Mouse (Mus musculus): ENCODE results near the gene Orm3.

Gene Orm3

DNA sequence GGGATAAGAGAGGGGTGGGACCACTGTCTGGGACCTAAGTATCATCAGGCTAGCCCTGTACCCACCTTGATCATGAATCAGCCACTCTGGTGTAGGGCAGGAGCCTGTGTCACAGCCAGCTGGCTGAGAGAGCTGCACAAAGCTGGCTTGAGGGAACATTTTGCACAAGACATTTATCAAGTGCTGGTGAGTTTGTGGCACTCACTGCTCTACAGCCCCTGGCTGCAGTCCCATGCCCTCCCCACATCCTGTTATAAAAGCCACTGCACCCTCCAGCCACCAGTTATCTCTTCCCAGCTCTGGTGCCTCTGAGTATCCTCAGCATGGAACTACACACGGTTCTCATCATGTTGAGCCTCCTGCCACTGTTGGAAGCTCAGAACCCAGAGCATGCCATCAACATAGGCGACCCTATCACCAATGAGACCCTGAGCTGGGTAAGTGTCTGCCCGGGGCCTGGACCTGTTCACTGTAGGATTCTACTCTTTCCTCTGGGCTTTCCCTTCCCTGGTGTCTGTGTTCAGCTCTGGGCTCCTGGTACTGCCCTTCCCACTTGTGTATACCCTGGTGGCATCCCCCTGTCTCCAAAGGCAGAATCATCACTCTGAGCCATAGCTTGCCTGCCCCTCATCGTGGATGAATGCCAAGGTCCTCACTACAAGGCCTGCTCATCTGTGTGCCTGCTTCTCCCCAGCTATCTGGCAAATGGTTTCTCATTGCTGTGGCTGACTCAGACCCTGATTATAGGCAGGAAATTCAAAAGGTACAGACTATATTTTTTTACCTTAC, at the start of gene Orm3:
TSS of gene Orm3 (plus strand) at position 286 of the 789 bp plus-strand sequence.
- peak; percentile 32 for DNase-seq (ENCODE audit: inconsistent ontology term)

DNA sequence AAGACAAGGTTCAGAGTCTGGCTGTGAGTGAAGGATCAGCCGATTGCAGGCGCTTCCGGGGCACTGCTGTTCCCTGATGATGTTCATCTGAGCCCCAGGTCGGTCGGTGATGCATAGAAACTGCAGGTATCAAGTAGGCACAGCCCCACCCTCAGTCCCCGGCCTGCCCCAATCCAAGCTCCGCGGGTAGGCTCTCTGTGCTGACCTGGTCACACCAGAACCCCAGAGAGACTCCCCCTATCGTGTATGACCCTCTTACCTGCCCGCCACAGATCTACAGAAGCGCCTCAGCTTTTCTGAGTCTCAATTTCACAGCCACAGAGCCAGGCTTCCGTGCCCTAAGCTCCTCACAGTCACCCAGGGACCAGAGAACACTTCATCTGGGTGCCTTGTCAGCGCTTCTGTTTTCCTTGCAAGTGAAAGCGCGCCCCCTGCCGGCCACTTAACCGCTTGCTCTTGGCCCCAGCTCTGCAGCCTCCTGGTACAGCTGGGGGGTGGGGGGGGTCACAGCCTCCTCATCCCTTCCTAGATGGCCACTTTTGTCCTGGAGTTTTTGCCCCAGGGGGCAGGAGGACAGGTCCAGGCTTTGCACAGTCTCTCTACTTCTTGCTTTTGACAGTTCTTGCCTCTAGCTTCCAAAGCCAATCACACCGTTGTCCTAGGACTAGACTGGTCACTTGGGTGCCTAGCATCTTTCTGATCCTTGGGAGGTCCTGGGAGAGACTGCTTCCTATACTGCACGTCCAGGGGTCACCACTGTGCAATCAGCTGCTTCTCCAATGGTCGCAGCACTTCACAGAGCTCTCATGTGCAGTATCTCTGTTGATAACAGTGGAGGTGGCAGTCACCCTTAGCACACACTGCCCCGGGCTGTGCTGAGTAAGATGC, 48.5 kb upstream of the Orm3 start:
- DNase-seq (ENCODE audit: inconsistent ontology term): peak; percentile 90

DNA sequence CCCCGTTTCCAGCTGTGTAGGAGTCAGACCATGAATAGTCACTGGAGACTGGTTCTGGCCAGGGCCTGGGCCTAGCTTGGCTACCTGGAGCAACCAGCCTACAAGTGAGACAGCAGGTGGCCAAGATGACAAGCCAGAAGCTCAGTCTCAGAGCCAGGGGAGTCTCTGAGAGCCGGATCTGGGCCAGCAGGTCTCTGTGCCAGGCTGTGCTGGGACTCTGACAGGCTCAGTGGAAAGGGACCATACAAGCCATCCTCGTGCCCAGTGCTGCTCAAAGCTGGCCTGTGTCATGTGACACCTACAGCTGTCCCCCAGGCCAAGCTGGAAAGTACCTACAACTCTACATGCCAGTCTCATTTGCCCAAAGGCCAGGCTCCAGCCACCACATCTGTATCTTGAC, 47.6 kb upstream of the Orm3 start:
- DNase-seq (ENCODE audit: inconsistent ontology term): no peak

DNA sequence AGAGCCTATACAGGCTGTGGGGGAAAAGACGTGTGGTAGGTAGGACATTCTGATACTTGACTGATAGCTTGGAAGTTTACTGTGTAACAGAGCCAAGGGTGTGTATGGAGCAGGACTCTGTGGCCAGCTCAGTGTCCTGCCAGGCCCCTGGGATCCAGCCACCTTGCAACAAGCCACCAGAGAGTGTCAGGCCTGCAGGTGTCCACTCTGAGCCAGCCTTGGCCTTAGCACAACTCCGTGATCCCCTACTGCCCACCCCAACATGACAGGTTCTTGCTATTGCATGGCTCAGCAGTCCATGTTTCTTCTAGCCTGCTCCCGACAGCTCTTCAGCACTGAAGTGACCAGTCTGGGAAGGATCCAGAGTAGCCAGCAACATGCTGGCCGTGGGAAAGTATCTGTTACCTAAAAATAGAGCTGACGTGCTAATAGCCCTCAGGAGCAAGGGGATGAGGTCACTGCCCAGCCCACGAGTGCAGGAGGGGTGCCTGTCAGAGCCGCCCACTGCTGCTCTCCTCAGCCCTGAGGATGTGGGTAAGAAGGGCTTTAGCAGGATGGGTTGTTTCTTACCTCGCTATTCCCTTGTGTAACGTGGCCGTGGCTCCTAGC, 45.6 kb upstream of the Orm3 start:
- DNase-seq (ENCODE audit: inconsistent ontology term): peak; percentile 49

DNA sequence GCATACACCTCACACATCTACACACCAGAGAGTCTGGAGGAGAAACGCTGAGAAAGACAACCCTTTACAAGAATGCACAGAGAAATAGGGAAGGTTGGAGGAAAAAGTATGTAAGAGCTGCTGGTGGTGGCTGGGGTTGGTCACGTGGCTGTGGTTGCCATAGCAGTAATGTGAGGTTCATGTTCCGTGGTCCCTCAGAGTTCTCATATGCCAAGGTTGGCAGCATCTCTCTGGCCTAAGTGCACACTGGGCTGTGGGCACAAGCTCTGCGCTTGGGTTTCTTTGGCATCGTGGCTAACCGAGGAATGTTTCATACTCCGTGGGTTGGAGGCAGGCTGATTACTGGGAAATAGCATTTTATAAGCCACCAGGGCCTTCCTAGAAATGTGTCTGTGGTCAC, 44.5 kb upstream of the Orm3 start:
- peak; percentile 56 for DNase-seq (ENCODE audit: inconsistent ontology term)

DNA sequence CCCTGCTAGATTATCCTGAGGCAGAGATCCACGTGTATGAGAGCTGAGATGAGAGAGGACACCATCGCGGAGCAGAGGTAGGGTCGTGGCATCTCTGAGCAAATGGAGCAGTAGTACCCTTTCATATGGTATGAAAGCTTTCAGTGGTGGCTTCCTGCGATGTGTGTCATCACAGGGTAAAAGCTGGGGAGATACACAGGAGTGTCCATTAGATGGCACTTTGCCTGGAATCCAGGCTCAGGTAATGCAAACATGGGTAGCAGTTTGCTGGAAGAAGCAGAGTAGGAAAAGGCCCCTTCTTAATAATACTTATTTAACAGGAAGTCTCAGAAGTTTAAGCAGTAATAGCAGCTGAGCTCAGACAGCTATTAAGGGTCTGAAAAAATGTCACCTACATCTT, 41.9 kb upstream of the Orm3 start:
- no peak for DNase-seq (ENCODE audit: inconsistent ontology term)

DNA sequence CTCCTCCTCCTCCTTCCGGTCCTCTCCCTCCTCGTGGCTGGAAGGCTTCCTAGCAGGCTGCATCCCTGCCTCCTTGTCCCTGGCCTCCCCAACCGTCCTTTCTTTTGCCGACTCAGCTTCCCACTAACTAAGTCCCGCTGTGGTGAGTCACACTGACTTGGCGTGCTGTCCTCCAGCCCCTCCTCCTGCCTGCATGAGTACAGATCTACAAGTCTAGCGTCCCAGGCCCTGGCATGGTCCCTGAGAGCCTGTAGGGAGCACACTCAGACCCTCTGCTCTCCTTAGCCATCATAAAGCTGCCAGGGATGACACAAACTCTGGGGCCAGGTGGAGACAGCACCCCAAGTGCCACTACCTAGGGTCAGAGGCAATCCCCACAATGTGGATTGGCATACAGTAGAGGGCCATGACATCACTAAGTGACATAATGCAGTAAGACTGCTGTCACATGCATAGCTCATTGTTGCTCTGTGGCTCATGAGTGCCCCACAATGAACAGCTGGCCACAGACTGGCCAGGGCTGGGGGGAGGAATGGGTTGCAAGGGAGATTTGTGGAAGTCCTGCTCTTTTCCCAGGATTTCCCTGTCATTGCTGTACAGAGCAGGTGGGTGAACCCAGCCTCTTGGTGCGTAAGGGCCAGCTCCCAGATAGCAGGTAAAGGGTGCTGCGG, 39.8 kb upstream of the Orm3 start:
- peak; percentile 93 for DNase-seq (ENCODE audit: inconsistent ontology term)

DNA sequence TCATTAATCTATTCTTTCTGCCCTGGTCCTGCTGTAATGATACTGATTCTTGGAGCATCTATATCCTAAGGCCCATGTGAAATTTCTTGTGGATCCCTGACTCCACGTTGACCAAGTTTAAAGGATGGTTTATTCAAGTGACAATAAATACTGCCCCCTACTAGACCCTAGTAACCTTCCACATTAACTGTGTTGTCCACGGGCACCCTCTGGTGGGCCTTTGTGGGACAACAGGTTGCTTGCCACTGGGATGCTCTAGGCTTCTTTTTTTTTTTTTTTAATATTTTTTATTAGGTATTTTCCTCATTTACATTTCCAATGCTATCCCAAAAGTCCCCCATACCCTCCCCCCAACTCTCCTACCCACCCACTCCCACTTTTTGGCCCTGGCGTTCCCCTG, 36.4 kb upstream of the Orm3 start:
- DNase-seq (ENCODE audit: inconsistent ontology term): peak; percentile 77

DNA sequence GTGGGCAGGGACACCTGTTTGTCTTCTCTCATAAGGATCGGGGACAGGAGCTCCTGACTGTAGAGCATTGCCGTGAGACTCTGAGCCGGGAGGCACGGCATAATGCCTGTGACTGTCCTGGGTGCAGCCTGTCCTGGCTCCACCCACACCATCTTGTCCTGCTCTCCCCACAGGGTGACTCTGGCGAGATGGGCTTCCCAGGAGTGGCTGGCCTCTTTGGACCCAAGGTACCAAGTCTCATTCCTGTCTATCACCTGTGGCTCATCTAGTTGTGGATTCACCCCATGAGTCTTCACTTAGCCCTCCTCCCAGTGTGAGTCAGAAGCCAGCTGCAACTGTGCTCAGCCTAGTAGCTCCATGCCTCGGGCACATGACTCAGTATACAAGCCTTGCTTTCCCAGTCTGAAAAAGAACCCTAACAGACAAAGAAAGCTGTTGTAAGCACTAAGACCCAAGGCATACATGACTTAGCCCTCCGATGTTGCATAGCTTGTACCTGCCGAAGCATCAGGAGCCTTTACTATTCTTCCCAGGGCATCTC, 32.6 kb upstream of the Orm3 start:
- DNase-seq (ENCODE audit: inconsistent ontology term): peak; percentile 74

DNA sequence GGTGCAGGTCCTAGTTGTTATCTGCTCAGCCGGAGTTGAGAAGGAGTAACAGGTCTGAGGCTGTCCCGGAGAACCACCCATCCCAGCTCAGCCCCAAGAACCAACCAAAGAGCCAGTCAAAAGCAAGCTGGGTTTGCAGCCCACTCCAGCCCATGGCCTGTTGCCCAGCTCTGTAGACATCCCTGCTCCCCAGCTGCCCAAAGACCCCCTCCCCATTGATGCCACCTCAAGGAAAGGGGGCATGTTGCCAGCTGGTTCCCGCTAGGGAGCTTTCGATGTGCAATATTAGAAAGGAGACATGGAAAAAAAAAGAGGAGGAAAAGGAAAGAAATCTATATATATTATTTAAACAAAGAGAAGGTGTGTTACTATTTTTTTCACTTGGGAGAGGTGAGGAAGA, 22.6 kb upstream of the Orm3 start:
- no peak for DNase-seq (ENCODE audit: inconsistent ontology term)

DNA sequence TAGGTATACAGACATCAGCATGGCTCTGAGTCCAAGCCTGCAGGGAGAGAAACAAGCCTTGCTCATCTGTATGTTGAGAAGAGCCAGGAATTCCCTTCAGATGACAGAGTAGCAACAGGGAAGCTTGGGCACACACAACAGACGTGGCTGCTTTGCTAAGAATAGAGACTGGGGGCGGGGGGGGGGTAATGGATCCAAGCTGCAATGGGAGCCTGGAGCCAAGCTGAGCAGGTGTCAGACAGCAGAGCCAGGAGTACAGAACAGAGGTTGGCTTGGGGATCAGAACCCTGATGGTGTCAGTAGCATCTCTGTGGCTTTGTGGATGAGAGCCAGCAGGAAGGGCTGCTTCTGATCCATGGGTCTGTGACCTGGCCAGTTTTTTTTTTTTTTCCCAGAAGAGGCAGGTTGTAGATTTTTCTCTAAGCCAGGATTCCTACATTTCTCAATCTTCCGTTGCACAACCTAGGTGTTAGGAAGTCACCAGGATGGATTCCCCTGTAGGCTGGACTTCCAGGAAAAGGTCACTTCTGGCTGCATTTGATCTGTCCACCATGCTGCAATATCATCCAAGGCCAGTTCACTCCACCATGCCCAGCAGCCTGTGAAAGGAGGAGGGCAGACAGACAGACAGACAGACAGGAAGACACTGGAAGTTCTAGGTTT, 17.4 kb upstream of the Orm3 start:
- peak; percentile 82 for DNase-seq (ENCODE audit: inconsistent ontology term)

DNA sequence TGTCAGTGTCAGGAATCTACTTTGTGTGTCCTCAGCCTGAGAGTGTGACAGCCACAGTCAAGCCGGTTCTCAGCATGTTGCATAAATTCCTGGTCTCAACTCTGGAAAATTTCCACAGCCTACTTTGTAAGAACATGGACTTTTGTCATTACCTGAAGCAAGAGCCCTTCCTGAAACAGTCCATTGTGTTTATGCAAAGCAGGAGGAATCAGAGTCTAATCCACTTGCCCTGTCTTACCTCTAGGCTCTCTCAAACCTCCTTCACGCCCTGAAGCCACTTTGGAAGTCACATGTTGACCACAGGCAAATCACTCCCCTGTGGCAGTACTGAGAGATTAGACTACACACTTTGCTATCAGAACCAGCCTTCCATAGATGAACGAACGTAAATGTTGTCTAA, 13.5 kb upstream of the Orm3 start:
- no peak for DNase-seq (ENCODE audit: inconsistent ontology term)

DNA sequence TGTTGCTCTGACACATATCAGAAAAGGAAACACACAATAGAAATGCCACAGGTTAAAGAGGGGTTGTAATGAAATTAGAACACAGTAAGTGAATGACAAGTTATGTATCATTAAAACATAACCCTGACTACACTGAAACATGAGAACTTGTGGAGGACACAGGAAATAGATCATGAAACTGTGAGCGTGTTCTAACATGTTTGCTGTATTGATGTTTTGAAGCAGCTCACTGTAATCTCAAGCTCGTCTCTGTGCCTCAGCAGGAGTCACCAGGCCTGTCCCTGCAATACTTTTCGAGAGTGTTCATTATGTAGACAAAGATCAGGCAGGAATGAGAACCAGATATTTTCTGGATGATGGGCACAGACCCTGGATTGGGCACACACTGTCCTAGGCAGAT, 12.4 kb upstream of the Orm3 start:
- DNase-seq (ENCODE audit: inconsistent ontology term): no peak

DNA sequence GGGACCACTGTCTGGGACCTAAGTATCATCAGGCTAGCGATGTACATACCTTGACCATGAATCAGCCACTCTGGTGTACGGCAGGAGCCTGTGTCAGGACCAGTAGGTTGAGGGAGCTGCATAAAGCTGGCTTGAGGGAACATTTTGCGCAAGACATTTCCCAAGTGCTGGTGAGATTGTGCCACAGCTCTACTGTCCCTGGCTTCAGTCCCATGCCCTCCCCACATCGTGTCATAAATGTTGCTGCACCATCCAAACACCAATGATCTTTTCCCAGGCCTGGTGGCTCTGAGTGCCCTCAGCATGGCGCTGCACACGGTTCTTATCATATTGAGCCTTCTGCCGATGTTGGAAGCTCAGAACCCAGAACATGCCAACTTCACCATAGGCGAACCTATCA, 11.7 kb upstream of the Orm3 start, which contains the start of gene Orm1:
TSS of gene Orm1 (plus strand) at position 266 of the 400 bp plus-strand sequence.
- no peak for DNase-seq (ENCODE audit: inconsistent ontology term)

DNA sequence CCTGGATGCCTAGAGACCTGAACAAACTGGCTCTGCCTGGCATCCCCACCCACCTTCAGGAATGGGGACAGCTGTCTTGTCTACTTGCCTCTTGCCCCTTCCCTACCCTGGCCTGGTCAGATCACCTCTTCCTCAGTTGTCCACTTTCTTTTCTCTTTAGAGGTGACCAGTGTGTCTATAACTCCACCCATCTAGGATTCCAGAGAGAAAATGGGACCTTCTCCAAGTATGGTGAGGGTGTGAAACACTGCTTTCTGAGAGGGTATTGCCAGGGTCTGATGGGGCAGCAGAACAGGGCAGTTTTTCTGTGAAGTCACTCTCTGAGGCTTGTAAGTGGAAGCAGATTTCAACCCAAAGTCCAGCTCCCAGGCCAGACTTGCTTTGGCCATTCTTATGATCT, 10.7 kb upstream of the Orm3 start:
- DNase-seq (ENCODE audit: inconsistent ontology term): no peak

DNA sequence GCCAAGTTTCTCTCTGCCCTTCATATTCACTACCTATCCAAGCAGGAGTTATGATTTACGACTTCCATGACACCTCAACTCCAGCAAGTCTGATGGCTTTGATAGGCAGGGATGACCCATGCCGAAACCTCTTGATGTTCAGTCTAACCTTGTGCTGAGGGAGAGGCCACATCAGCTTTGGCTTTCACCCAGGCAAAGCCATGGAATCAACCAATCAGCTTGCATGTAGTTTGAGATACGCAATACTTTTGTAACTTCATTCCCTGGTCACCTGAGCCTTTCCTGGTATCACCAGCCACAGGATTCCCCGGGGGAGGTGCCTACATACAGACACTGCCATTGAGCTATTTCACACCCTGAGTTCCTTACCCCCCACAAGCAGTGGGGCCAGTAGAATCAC, 9.3 kb upstream of the Orm3 start:
- DNase-seq (ENCODE audit: inconsistent ontology term): no peak

DNA sequence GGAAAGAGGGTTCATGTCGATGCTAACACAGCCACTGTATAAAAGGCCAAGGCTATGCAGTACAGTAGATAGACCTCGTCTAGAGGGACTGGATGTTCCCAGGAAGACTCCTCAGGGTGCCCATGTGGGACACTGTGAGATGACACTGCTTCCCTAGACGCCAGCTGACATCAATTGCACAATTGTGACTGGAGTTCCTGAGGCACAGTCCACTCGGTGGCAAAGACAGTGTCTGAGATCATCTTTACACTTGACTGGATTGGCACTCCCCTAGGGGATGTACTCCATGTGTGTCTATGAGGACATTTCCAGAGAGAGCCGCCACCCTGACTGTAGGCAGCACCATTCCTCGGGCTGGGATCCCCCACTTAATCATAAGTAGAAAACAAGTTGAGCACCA, 7.4 kb upstream of the Orm3 start:
- DNase-seq (ENCODE audit: inconsistent ontology term): no peak

DNA sequence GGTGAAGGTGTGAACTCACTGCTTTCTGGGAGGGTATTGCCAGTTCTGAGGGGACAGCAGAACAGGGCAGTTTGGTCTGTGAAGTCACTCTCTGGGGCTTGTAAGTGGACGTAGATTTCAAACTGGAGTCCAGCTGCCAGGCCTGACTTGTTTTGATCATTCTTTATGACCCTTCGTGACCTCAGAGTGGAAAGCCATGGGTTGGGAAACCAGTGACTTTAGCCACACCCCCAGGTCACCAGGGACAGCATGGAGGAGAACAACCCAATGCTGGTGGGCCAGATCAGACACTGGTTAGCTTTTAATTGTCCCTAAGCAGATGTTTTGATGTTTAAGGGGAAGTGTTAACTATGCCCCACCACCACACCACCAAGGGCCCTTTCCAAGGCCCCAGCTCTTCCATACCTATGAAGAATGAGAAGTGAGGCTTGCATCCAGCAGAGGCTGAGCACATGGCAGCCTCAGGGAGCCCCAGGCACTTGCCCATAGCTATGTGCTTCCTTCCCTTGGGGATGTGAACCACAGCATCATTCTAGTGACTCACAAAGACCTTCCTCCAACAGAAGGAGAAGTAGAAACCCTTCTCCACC, 1.1 kb downstream of the Orm3 start:
- DNase-seq (ENCODE audit: inconsistent ontology term): no peak

DNA sequence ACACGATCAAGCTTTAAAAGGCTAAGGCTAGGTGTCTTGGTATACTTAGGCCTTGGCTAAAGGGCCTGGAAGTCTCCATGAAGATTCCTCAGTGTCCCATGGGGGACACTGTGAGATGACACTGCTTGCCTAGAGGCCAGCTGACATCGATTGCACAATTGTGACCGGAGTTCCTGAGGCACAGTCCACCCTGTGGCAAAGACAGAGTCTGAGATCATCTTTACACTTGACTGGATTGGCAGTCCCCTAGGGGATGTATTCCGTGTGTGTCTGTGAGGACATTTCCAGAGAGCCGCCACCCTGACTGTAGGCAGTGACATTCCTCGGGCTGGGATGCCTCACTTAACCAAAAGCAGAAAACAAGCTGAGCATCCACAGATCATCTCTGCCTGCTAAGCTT, 3.9 kb downstream of the Orm3 start:
- no peak for DNase-seq (ENCODE audit: inconsistent ontology term)

DNA sequence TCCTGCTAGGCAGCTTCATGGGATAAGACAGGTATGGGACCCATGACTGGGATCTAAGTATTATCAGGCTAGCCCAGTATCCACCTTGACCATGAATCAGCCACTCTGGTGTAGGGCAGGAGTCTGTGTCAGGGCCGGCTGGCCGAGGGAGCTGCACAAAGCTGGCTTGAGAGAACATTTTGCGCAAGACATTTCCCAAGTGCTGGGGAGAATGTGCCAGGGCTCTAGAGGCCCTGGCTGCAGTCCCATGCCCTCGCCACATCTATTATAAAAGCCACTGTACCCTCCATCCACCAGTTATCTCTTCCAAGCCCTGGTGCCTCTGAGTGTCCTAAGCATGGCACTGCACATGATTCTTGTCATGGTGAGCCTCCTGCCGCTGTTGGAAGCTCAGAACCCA, 6.2 kb downstream of the Orm3 start, which contains the start of gene Orm2:
TSS of gene Orm2 (plus strand) at position 300 of the 400 bp plus-strand sequence.
- DNase-seq (ENCODE audit: inconsistent ontology term): no peak

DNA sequence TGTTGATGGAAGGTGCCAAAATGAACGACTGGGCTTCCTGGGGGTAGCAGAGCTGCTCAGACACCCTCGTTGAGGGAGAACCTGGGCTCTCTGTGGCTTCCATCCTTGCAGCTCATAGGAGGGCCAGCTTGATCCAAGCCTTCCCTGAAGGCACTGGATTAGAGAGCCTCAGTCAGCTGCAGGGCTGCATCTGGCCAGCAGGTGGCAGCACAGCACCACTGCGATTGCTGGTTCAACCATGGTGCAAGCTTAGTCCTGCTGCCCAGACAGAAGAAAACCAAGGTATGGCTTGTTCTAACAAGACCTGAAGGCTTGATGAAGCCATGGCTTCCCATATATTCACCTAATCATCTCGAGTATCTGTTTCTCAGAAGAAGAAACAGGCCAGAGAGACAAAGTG, 12.6 kb downstream of the Orm3 start:
- no peak for DNase-seq (ENCODE audit: inconsistent ontology term)

All from Muller cell, postnatal 12 days (primary cell).